Mouse (Mus musculus) left cerebral cortex, postnatal 14 days (tissue): ENCODE results near the gene Crlf2. TPM values are rescaled to one million over a fixed set of nuclear protein-coding genes. Genes with fewer than 3 reads are reported as not detected.

Source experiments
- DNase-seq, 2 experiments: peaks; one replicate each; pipeline ENCODE4 v3.0.0; 2021 to 2022; ENCODE audit warnings: low spot score in 2 of 2, mixed read lengths in 1 of 2
- intact Hi-C: fragments of 180-260 bp; cut with DNase I; formaldehyde crosslinking; loops from one replicate; pipeline ENCODE4 v1.15.1; 2025
- total RNA-seq, 2 experiments: library from RNA; stranded (reverse); gene quantifications; 2 replicates each; pipeline ENCODE4 v1.2.3; 2021

The Crlf2 gene
- total RNA-seq, 2 experiments from 2014 or later, result 34.8 to 43.3 TPM

DNA sequence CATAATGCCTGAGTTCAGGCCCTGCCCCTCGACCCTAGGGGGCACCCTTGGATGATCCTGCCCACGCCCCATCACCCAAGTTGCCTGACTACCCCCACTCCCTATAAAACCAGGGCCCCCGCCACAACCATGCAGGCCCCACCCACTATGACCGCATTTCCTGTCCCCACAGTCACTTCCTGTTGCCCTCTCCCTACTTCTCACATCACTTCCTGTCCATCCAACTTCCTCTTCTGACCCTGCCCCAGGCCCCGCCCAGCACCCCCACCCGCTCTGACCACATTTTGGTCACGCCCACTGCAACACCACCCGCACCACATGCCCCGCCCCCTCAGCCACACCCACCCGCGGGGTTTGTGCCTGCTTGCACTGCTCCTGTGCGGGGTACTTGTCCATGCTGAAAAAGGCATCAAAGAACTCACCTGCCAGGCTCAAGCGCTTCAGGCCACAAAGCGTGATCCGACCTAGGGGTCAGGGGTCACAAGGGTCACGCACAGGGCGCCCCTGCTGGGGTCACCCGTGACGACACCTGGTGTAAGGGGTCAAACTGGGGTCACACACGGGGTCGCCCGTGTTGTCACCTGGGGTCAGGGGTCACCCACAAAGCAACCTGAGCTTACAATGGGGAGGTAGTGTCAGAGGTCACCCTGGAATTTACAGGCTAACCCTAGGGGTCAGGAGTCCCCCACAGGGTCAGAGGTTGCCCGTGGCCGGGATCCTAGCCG lies 7.6 kb downstream of the Crlf2 start:
- peak in 1 of 2 experiments; percentile 26 for DNase-seq
- intact Hi-C loops, result no loop called here

DNA sequence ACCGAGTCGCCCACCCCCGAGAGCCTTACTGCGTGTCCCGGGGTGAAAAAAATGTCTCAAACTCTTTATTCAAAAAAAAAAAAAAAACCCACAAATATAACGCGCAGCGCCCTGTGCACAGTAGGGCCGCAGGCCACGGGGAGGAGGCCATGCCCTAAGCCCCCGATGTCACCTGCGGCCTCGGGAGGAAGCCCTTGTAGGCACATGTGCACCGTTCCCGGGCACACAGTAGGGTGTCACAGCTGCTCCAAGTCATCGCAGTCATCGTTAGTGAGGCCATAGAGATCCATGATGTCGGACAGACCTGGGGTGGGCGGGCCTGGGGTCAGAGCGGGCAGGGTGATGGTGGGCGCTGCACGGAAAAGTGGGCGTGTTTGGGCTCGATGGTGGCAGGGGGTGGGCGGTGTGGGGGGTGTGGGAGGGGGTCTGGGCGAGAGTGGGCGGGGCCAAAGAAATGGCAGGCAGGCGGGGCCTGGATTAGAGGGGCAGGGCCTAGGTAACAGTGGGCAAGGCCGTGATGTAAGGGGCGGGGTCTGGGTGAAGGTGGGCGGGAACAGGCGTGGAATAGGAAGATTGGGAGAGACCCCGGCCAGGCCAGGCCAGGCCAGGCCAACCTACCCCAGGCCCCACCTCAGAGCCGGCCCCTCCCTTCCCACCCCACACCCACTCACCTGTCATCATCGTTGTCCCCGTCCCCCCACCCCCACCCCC lies 8.4 kb downstream of the Crlf2 start:
- intact Hi-C loops, result no loop called here
- DNase-seq, result no peak

- intact Hi-C loops, result no loop called here
- DNase-seq, result peak; percentile 28 to 62
Measured at GRCm38 (mm10) chr5:109548712-109549111, 10.1 kb downstream of the Crlf2 start.

DNA sequence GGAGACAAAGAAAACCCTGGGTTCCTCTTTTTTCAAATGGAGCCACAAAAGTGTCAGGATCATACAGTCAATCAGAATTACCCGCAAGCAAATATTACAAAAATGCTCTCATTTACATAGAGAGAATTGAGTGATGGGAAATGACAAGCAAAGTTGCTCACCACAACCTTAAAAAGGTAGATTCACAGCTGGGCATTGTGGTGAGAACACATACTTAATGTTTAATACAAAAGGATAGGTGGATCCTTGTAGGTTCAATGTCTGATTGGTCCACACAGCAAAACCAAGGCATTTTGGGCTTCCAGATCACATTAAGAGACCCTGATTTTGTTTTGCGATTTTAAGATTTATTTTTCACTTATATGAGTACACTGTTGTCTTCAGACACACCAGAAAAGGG lies 11.7 kb downstream of the Crlf2 start:
- intact Hi-C loops, result no loop called here
- no peak for DNase-seq

DNA sequence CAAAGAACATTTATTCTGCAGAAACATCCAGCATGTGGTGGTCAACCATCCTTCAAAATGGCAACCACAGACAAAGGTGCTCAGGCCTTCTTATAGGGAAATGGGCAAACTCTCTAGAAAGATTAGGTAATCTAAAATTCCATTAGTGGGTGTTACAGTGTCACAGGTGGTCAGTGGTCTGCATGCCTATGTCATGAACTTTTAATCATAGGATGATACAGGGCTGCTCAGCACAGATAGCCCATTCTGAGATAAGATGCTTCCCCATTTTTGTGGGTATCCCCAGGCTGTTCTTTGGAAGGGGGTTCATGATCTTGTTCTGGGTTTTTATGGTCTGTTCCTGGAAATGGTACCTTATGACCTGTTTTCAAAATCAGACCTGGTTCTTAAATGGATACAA lies 49.1 kb downstream of the Crlf2 start:
- no peak for DNase-seq
- intact Hi-C loops, result no loop called here

GRCm38 (mm10) chr5:109506729-109507128 lies 52.1 kb downstream of the Crlf2 start:
- intact Hi-C loops, result no loop called here
- peak; percentile 20 to 22 for DNase-seq

Other genes with a start within 250 kb of the Crlf2 start
- not detected for gene Vmn2r16, start 228.8 kb downstream of the Crlf2 start, total RNA-seq
- gene Vmn2r17, start 139.3 kb downstream of the Crlf2 start, total RNA-seq, result not detected
- gene 5430403G16Rik, start 132.0 kb upstream of the Crlf2 start, total RNA-seq, result 1 to 10 TPM; 1.7 to 2.0 TPM
- gene 4930522L14Rik, start 192.9 kb upstream of the Crlf2 start, total RNA-seq, result 1 to 10 TPM; 1.9 to 2.1 TPM